Mouse (Mus musculus) embryonic fibroblast, embryonic 13.5 days (primary cell): ENCODE data around the gene Rab7.

ENCODE experiments used
- CTCF ChIP-seq: IDR thresholded peaks from 2 replicates; pipeline ENCODE4 v1.5.1; 2011; ENCODE audit warnings: mild to moderate bottlenecking, control low read depth, low read length, moderate library complexity, borderline replicate concordance; ENCODE audit not compliant: insufficient read depth
- POLR2A ChIP-seq: IDR thresholded peaks from 2 replicates; pipeline ENCODE4 v1.6.1; 2011; ENCODE audit warnings: low read depth, mild to moderate bottlenecking, control low read depth, low read length, moderate library complexity

DNA sequence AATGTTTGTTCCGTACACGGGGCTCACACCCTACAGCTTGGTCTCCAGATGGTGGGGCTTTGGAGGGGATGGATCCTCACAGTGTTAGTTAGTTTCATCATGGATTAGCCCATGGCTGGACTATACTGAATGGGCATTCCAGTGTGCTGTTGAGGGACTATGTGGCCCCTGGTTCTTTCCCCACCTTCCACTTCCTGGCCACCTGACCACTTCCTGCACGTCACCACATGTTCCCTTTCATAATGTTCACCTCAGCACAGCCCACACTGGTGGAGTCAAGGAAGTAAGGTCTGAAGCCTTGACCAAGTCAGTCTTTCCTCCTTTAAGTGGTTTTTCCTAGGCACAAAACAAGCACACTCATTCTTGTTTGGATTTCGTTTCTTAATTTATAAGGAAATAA lies 15.5 kb upstream of the Rab7 start:
- TF ChIP-seq CTCF (no peak), POLR2A (no peak)
